Mouse (Mus musculus): ENCODE results near the gene Cacna2d3. TPM values are rescaled to one million over a fixed set of nuclear protein-coding genes. Genes with fewer than 3 reads are reported as not detected.

Cacna2d3 gene
- polyA plus RNA-seq, 1 experiment from 2014 or later, result 0.81 TPM

- no peak overlapping the region for H3K4me2 ChIP-seq
- H3K36me3 ChIP-seq (ENCODE audit: control insufficient read depth, insufficient read depth, low read length), result no peaks in the 10 kb centered on the region
- no peak overlapping the region for H3K4me3 ChIP-seq (ENCODE audit: low read depth, low read length)
- ATAC-seq (replicated peaks; ENCODE audit: low FRiP score) (no peak), DNase-seq (ENCODE audit: low spot score) (no peak)
- no peaks in the 10 kb centered on the region for H3K27me3 ChIP-seq (replicated peaks; ENCODE audit: control insufficient read depth, insufficient read depth, low read length)
- no peaks in the 10 kb centered on the region for H3K9me3 ChIP-seq (ENCODE audit: control insufficient read depth, low read length)
- no peak overlapping the region for H3K27ac ChIP-seq (ENCODE audit: low read depth, low read length)
- H3K9ac ChIP-seq (ENCODE audit: low read depth, low read length), result no peak overlapping the region
- WGBS, result 88% methylated on average over 5 of the region's 5 CpGs
- no peaks in the 10 kb centered on the region for H3K4me1 ChIP-seq (replicated peaks; ENCODE audit: control insufficient read depth, insufficient read depth, low read length)
Observed at GRCm38 (mm10) chr14:29324430-29324782, 397.3 kb downstream of the Cacna2d3 start.

GRCm38 (mm10) chr14:29323718-29324429, 397.8 kb downstream of the Cacna2d3 start:
- H3K36me3 ChIP-seq (ENCODE audit: control insufficient read depth, insufficient read depth, low read length), result no peaks in the 10 kb centered on the region
- DNase-seq (ENCODE audit: low spot score) (no peak), ATAC-seq (replicated peaks; ENCODE audit: low FRiP score) (no peak)
- no peak overlapping the region for H3K4me2 ChIP-seq
- H3K9ac ChIP-seq (ENCODE audit: low read depth, low read length), result no peak overlapping the region
- H3K9me3 ChIP-seq (ENCODE audit: control insufficient read depth, low read length), result no peaks in the 10 kb centered on the region
- no peaks in the 10 kb centered on the region for H3K27me3 ChIP-seq (replicated peaks; ENCODE audit: control insufficient read depth, insufficient read depth, low read length)
- H3K27ac ChIP-seq (ENCODE audit: low read depth, low read length), result no peak overlapping the region
- H3K4me3 ChIP-seq (ENCODE audit: low read depth, low read length), result no peak overlapping the region
- no peaks in the 10 kb centered on the region for H3K4me1 ChIP-seq (replicated peaks; ENCODE audit: control insufficient read depth, insufficient read depth, low read length)
- WGBS, result 83% methylated on average over 9 of the region's 9 CpGs

DNA sequence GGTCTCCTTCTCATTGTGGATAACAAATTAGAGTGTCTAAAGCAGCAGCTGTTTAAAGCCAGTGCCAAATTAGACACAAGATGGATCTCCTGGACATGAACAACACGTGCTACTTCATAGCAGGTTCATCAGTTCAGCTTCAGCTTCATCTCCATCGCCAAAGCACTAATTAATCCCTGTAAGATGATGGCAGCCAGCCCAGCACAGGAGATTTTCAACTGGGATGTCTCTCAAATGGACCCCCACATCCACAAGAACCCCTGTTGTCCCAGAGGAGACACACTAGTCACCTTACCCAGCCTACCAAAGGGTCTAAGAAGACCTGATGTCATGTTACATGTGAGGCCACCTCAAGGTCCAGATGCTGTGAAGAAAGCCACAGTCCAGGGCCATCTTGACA, 408.2 kb downstream of the Cacna2d3 start:
- WGBS, result 77% methylated on average over 2 of the region's 2 CpGs
- no peak overlapping the region for H3K27ac ChIP-seq (ENCODE audit: low read depth, low read length)
- no peak overlapping the region for H3K4me2 ChIP-seq
- no peak for DNase-seq (ENCODE audit: low spot score)
- no peak overlapping the region for H3K9ac ChIP-seq (ENCODE audit: low read depth, low read length)
- H3K4me1 ChIP-seq (replicated peaks; ENCODE audit: control insufficient read depth, insufficient read depth, low read length), result no peaks in the 10 kb centered on the region
- H3K36me3 ChIP-seq (ENCODE audit: control insufficient read depth, insufficient read depth, low read length), result no peaks in the 10 kb centered on the region
- no peak overlapping the region for H3K4me3 ChIP-seq (ENCODE audit: low read depth, low read length)
- no peaks in the 10 kb centered on the region for H3K9me3 ChIP-seq (ENCODE audit: control insufficient read depth, low read length)
- no peaks in the 10 kb centered on the region for H3K27me3 ChIP-seq (replicated peaks; ENCODE audit: control insufficient read depth, insufficient read depth, low read length)
- ATAC-seq (replicated peaks; ENCODE audit: low FRiP score), result no peak

GRCm38 (mm10) chr14:29305623-29306022, 416.0 kb downstream of the Cacna2d3 start:
- Histone ChIP-seq H3K27me3 (replicated peaks; ENCODE audit: control insufficient read depth, insufficient read depth, low read length) (no peaks in the 10 kb centered on the region), H3K27ac (ENCODE audit: low read depth, low read length) (no peak overlapping the region), H3K9me3 (ENCODE audit: control insufficient read depth, low read length) (no peaks in the 10 kb centered on the region), H3K4me1 (replicated peaks; ENCODE audit: control insufficient read depth, insufficient read depth, low read length) (no peaks in the 10 kb centered on the region), H3K4me3 (ENCODE audit: low read depth, low read length) (no peak overlapping the region), H3K4me2 (no peak overlapping the region), H3K36me3 (ENCODE audit: control insufficient read depth, insufficient read depth, low read length) (no peaks in the 10 kb centered on the region), H3K9ac (ENCODE audit: low read depth, low read length) (no peak overlapping the region)
- no peak for DNase-seq (ENCODE audit: low spot score)
- no peak for ATAC-seq (replicated peaks; ENCODE audit: low FRiP score)
- WGBS, result 72% methylated on average over 9 of the region's 9 CpGs

- ATAC-seq (replicated peaks; ENCODE audit: low FRiP score) (no peak), DNase-seq (ENCODE audit: low spot score) (no peak)
- 80% methylated on average over 2 of the region's 2 CpGs for WGBS
Observed at GRCm38 (mm10) chr14:29296185-29296754, 425.4 kb downstream of the Cacna2d3 start.

DNA sequence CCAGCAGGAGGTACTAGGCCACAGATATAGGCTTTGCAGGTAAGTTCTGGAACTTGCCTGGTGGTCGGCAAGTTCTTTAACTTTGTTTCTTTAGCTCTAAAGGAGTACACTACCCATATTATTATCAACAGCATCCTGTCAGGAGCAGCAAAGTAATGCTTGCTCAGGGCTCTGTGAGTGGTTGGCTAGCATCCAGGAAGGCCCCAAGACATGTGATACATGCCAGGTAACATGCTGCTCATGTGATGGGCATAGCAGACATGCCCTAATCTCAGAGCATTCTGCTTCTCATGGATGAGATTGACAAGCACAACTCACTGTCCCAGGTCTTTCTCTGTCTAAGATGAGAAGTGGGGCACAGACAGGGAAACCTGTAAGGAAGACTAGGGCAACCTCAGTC, 442.8 kb downstream of the Cacna2d3 start:
- no peaks in the 10 kb centered on the region for H3K36me3 ChIP-seq (ENCODE audit: control insufficient read depth, insufficient read depth, low read length)
- 89% methylated on average over 1 of the region's 1 CpGs for WGBS
- no peak overlapping the region for H3K27ac ChIP-seq (ENCODE audit: low read depth, low read length)
- no peaks in the 10 kb centered on the region for H3K27me3 ChIP-seq (replicated peaks; ENCODE audit: control insufficient read depth, insufficient read depth, low read length)
- H3K4me3 ChIP-seq (ENCODE audit: low read depth, low read length), result no peak overlapping the region
- DNase-seq (ENCODE audit: low spot score), result no peak
- no peak overlapping the region for H3K4me2 ChIP-seq
- no peaks in the 10 kb centered on the region for H3K9me3 ChIP-seq (ENCODE audit: control insufficient read depth, low read length)
- no peak for ATAC-seq (replicated peaks; ENCODE audit: low FRiP score)
- no peaks in the 10 kb centered on the region for H3K4me1 ChIP-seq (replicated peaks; ENCODE audit: control insufficient read depth, insufficient read depth, low read length)
- H3K9ac ChIP-seq (ENCODE audit: low read depth, low read length), result no peak overlapping the region

More at GRCm38 (mm10) chr14:29296185-29296754, 425.4 kb downstream of the Cacna2d3 start:
- H3K4me2 ChIP-seq, result no peak overlapping the region
- H3K9me3 ChIP-seq (ENCODE audit: control insufficient read depth, low read length), result no peaks in the 10 kb centered on the region
- no peaks in the 10 kb centered on the region for H3K27me3 ChIP-seq (replicated peaks; ENCODE audit: control insufficient read depth, insufficient read depth, low read length)
- H3K27ac ChIP-seq (ENCODE audit: low read depth, low read length), result no peak overlapping the region
- H3K36me3 ChIP-seq (ENCODE audit: control insufficient read depth, insufficient read depth, low read length), result no peaks in the 10 kb centered on the region
- H3K4me3 ChIP-seq (ENCODE audit: low read depth, low read length), result no peak overlapping the region
- H3K9ac ChIP-seq (ENCODE audit: low read depth, low read length), result no peak overlapping the region
- no peaks in the 10 kb centered on the region for H3K4me1 ChIP-seq (replicated peaks; ENCODE audit: control insufficient read depth, insufficient read depth, low read length)

DNA sequence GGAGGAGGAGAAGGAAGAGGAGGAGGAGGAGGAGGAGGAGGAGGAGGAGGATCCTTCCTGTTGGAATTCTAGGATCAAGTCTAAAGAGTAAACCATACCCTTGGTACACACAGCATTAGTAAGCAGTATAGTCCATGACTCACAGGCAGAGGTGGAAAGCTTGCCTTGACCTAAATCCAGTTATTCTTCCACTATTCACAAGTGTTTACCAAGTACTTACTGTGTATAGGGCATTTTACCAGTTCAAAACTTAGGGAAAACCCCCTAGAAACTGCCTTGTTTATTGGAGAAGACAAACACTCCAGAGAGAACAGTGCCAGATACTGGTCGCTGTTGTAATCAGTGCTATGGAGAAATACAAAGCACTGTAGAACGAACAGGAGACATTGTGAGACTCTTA, 443.3 kb downstream of the Cacna2d3 start:
- Histone ChIP-seq H3K9ac (ENCODE audit: low read depth, low read length) (no peak overlapping the region), H3K4me2 (no peak overlapping the region), H3K27ac (ENCODE audit: low read depth, low read length) (no peak overlapping the region), H3K27me3 (replicated peaks; ENCODE audit: control insufficient read depth, insufficient read depth, low read length) (no peaks in the 10 kb centered on the region), H3K4me3 (ENCODE audit: low read depth, low read length) (no peak overlapping the region), H3K9me3 (ENCODE audit: control insufficient read depth, low read length) (no peaks in the 10 kb centered on the region), H3K4me1 (replicated peaks; ENCODE audit: control insufficient read depth, insufficient read depth, low read length) (no peaks in the 10 kb centered on the region), H3K36me3 (ENCODE audit: control insufficient read depth, insufficient read depth, low read length) (no peaks in the 10 kb centered on the region)
- ATAC-seq (replicated peaks; ENCODE audit: low FRiP score), result no peak
- 78% methylated on average over 2 of the region's 2 CpGs for WGBS
- no peak for DNase-seq (ENCODE audit: low spot score)

- DNase-seq (ENCODE audit: low spot score) (no peak), ATAC-seq (replicated peaks; ENCODE audit: low FRiP score) (no peak)
- WGBS, result 58% methylated on average over 2 of the region's 2 CpGs
- H3K4me1 ChIP-seq (replicated peaks; ENCODE audit: control insufficient read depth, insufficient read depth, low read length), result no peaks in the 10 kb centered on the region
- H3K9me3 ChIP-seq (ENCODE audit: control insufficient read depth, low read length), result no peaks in the 10 kb centered on the region
- H3K9ac ChIP-seq (ENCODE audit: low read depth, low read length), result no peak overlapping the region
- H3K27me3 ChIP-seq (replicated peaks; ENCODE audit: control insufficient read depth, insufficient read depth, low read length), result no peaks in the 10 kb centered on the region
- H3K4me3 ChIP-seq (ENCODE audit: low read depth, low read length), result no peak overlapping the region
- no peak overlapping the region for H3K4me2 ChIP-seq
- H3K36me3 ChIP-seq (ENCODE audit: control insufficient read depth, insufficient read depth, low read length), result no peaks in the 10 kb centered on the region
- no peak overlapping the region for H3K27ac ChIP-seq (ENCODE audit: low read depth, low read length)
Observed at GRCm38 (mm10) chr14:29277701-29278100, 444.0 kb downstream of the Cacna2d3 start.

- Histone ChIP-seq H3K27ac (ENCODE audit: low read depth, low read length) (no peak overlapping the region), H3K27me3 (replicated peaks; ENCODE audit: control insufficient read depth, insufficient read depth, low read length) (no peaks in the 10 kb centered on the region)
- no peak for ATAC-seq (replicated peaks; ENCODE audit: low FRiP score)
Observed at GRCm38 (mm10) chr14:29273890-29274289, 447.8 kb downstream of the Cacna2d3 start.

More at GRCm38 (mm10) chr14:29273890-29274289, 447.8 kb downstream of the Cacna2d3 start:
- Histone ChIP-seq H3K4me3 (ENCODE audit: low read depth, low read length) (no peak overlapping the region), H3K4me1 (replicated peaks; ENCODE audit: control insufficient read depth, insufficient read depth, low read length) (no peaks in the 10 kb centered on the region), H3K9ac (ENCODE audit: low read depth, low read length) (no peak overlapping the region), H3K36me3 (ENCODE audit: control insufficient read depth, insufficient read depth, low read length) (no peaks in the 10 kb centered on the region), H3K4me2 (no peak overlapping the region), H3K9me3 (ENCODE audit: control insufficient read depth, low read length) (no peaks in the 10 kb centered on the region)
- no peak for DNase-seq (ENCODE audit: low spot score)
